Mouse (Mus musculus): ENCODE measurements around the gene F13a1.

- TF ChIP-seq POLR2A (IDR thresholded peaks at IDR 0.05; ENCODE audit: insufficient read depth, low read length): no peak
- TF ChIP-seq CTCF (IDR thresholded peaks at IDR 0.05; ENCODE audit: low read depth, low read length): no peak
- TF ChIP-seq EP300 (IDR thresholded peaks at IDR 0.05; ENCODE audit: insufficient read depth, low read depth, low read length): no peak
Observed at GRCm38 (mm10) chr13:36993593-36993992, 56.5 kb downstream of the F13a1 start.

Data from ES-Bruce4 (cell line).